Mouse (Mus musculus): ENCODE data around the gene Apoc1.

The Apoc1 gene

DNA sequence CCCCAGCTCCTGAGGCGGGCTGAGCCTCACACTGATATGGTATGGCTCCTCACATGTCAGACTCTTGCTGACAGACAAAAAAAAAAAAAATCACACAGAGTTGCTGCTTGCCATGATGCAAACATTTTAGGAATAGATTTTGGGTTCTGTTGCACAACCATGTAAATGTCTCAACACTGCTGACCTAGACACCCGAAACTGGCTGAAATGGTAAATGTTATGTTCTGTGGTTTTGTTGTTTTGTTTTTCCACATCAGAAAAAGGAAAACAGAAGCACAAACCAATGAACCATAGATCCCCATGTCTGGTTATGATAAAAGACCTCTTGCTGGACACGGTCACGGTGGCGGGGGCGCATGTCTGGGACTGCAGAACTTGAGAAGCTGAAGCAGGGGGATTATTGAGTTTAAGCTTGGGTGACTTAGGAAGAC is 8.7 kb downstream of the Apoc1 start:
- DNase-seq: no peak

DNA sequence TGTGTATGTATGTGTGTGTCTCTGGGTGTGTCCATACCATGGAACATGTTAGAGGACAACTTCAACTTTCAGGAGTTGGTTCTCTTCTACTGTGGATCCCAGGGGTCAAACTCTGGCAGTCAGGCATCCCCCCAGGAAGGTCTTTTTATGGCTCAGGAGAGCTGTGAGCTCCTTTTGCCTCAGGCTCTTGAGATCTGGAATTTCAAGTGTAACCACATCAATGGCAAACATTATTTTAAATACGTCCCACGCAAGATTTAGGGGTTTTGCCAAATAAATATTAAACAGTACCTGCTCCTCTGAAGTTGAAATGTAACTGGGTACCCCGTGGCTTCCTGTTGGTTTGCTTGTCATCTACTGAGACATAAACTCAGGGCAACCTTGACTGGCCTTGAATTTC is 9.5 kb downstream of the Apoc1 start:
- no peak for DNase-seq

DNA sequence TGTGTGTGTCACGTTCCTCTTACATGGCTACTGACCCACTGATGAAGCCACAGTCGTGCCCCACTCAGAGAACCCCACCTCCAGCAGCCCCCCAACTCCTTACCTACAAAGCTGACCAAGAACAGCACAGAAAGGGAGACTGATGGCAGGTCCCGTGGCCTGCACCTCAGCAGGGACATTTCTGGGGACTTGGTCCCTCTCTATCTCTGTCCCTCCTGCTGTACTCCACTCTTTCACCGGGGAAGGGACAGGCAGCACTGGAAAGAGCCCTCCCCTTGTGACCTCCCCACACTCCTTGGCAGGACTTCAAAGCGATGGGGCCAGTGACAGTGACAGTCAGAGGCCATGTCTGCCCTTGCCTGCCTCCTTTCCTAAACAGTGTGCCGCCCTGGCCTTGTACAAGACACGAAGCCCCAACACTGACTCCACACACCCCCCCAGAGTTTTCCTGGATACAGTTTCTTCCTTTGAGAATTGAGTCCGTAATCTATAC is 11.2 kb downstream of the Apoc1 start, which contains the start of the genes Gm44805 and Apoc4:
Gene Gm44805 (minus strand): TSS at position 222 of the 493 bp plus-strand sequence.
Gene Apoc4 (minus strand): TSS at position 278 of the 493 bp plus-strand sequence.
- no peak for DNase-seq

DNA sequence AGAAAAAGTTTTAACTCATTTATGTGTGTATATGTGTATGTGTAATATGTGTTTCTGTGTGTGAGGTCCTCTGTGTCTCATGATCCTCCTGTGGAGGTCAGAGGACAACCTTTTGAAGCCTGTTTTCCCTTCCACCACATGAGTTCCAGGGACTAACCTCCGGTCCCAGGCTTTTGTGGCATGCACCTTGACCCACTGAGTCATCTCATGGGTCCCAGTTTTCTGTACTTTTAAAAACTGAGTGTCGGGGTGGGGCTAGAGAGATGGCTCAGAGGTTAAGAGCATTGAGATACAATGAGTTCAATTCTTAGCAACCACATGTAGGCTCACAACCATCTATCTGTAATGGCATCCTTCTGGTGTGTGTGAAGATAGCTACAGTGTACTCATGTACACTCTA is 11.8 kb downstream of the Apoc1 start:
- DNase-seq: no peak

DNA sequence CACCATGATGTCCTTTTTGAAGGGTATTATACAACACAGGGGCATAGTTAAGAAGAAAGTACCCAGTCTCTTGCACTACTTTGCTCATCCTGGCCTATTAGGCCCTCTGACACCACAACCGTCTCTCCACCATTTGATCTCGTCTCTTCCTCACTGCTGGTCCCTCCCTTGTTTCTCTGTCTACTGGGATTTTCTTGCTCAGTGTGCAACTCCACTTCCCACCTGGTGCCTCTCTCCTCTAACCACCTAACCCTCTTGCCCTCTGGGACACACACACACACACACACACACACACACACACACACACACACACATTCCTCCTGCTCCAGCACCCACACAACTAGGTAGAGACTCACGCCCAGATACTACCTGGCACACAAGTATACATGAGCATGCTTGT is 13.6 kb downstream of the Apoc1 start:
- no peak for DNase-seq

- DNase-seq: no peak
Observed at GRCm38 (mm10) chr7:19677872-19678271, 14.6 kb downstream of the Apoc1 start, which contains the start of gene Apoc2. Gene Apoc2, minus strand, starts transcription at chr7:19677941.

- DNase-seq: no peak
Observed at GRCm38 (mm10) chr7:19676662-19677061, 15.8 kb downstream of the Apoc1 start.

- no peak for DNase-seq
Observed at GRCm38 (mm10) chr7:19675824-19676223, 16.6 kb downstream of the Apoc1 start.

- DNase-seq: no peak
Observed at GRCm38 (mm10) chr7:19673083-19673699, 19.3 kb downstream of the Apoc1 start.

- no peak for DNase-seq
Observed at GRCm38 (mm10) chr7:19671511-19671910, 20.9 kb downstream of the Apoc1 start.

DNA sequence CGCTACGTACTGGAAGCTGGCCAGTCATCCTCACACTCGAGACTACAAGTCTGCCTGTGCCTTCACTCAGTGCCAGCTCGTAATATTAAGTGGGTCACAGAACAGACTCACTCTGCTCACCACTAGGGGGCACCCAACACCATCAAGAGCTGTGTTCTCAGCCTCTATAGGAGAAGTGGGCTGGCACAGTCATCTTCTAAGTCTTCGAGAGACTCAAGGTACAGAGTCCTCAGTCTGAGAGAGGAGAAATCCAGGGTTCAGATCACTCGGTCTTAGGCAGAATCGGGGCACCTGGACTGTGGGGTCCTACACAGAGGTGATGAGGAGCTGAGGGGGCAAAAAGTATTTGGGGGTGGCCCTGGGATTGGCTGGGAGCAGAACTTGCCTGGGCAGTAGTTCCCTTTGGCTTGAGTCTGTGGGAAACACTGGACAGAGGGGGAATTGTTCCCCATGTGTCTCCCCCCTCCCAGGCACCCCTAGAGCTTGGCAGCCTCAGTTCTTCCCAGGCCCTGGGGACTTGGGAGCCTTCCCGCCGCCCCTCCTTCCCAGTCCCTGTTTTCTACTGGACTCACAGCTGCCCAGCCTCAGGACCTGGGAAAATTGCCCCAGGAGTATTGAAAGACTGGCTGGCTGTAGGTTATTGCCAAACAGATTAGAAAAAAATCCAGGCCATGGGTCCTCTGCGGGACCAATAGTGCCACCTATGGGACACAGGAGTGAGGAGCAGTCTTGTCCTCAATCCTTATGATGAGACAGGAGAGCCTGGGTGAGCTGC is 23.3 kb downstream of the Apoc1 start:
- DNase-seq: peak; percentile 93 to 96

DNA sequence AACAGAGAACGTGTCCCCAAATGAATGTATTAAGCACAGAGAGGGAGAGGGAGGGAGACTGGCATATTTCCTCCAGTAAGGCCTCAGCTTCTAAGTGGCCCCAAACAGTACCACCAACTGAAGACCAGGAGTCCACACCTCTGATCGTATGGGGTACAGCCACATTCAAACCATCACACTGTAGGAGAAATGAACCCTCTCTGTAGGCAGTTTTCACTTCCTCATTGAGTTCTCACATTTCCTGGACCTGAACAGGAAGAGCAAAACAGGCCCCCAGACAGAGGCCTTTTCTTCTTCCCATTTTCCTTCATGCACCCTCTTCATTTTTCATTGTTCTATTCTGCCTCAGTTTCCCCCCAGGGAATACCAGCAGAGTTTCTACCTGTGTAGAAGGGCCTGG is 25.0 kb downstream of the Apoc1 start:
- DNase-seq: no peak

DNA sequence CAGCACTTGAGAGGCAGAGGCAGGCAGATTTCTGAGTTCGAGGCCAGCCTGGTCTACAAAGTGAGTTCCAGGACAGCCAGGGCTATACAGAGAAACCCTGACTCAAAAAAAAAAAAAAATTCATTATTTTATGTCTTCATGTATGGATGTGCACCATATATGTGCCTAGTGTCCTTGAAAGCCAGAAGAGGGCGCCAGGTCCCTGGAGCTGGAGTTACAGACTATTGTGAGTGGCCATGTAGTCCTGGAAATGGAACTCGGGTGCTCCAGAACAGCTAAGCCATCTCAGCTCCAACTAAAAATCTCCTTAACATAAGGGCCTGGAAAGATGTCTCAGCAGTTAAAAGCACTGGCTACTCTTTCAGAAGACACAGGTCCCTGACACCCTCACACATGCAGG is 25.7 kb downstream of the Apoc1 start:
- no peak for DNase-seq

DNA sequence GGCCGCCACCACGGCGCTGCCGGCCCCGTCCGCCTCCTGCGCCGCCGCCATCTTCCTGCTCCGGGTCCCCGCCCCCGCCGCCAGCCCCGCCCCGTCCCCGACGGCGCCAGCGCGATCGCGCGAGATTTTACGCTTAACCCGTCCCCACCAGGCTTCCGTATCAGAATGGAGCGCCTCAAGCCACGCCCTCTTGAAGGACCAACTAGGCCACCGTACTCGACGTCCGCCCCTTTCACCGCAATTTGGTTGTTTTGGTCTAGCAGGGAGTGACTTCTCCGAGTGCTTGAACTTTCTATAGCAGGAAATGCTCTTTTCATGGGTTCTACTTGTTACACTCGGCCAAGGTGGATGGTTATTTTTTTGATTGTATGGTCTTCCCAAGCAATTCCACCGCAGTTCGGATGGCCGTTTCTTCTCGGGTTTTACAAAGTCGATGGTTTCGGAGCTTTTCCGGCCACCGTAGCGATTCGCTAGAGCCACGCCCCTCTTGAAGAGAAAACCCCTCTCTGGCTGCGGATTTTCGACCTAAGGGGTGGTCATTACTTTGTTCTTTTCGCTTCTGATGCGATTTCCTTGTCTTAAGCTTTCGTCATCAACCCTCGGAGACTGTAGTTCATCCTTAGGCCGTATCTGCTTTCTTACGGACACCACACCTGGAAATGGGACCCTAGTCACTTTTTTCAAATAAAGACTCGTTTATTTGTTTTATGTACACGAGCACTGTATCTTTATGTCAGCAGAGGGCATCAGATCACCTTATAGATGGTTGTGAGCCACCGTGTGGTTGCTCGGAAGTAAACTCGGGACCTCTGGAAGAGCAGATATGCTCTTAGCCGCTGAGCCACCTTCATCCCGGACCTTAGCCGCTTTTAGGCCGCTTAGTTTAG is 27.3 kb downstream of the Apoc1 start, which contains the start of gene Clptm1:
Gene Clptm1 (minus strand): TSS at position 79 of the 887 bp plus-strand sequence.
- peak; percentile 98 to 99 for DNase-seq

DNA sequence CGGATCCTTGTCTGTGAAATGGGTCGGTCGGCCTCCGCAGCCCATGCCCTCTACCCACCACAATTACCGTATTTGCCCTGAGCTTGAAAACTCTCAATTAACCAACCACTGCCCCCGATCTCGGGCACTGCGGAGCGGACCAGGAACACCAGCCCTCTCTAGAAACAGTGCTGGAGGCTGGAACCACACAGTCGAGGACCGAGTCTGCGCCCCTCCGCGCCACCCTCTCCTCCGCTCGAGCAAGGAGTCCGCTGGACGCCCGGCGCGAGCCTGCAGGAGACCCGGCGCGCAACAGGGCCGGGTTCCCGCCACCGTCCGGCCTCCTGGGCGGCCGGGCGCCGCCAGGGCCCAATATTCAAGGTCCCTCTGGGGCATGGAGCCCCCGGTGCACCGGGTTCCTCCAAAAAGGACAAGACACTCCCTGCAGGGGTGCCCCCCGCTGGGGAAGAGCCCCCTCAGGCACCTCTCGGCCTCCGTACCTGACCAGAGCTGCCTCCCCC is 28.0 kb downstream of the Apoc1 start:
- DNase-seq: no peak

DNA sequence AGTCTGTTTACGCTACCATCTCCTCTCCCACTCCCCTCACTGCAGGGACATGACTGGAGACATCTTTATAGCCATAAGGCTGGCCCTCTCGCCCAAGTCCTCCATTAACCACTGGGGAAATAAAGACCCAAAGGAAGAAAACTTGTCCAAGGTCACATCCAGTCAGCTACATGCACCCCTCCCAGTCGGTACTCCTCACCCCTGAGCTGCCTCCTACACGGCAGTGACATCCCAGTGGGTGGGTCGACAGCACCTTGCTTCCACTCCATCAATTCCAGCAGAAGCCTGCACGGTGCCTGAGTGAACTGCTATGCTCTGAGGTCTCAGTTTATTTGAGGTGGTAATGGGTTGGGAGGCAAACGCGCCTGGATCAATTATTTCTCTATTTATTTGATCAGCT is 28.5 kb downstream of the Apoc1 start:
- DNase-seq: no peak

- no peak for DNase-seq
Observed at GRCm38 (mm10) chr7:19652614-19653013, 39.8 kb downstream of the Apoc1 start.

- no peak for DNase-seq
Observed at GRCm38 (mm10) chr7:19651063-19651786, 41.2 kb downstream of the Apoc1 start.

- no peak for DNase-seq
Observed at GRCm38 (mm10) chr7:19641223-19641622, 51.2 kb downstream of the Apoc1 start.

All from cerebellum, postnatal 36 days (tissue).